Comparison of ENCODE assay signal across 11 mouse cellular contexts in genomic region chr4:46554295-46555069, GRCm38 (mm10). TPM values are rescaled to one million over a fixed set of nuclear protein-coding genes. Genes with fewer than 3 reads are reported as not detected.
DNase-seq lines count a peak whose midpoint lies in the region; ATAC-seq and TF ChIP-seq lines count a peak whose summit lies in the region.
"Had no signal": no experiment of that assay in that cellular context is flagged by ENCODE, and none has a peak within 500 bp of the region (broad histone marks: within the 10 kb centered on the region; RNA-seq: fewer than 3 reads in every experiment).

No protein-coding gene starts in this region.

- no peak overlapping the region for H3K4me2 ChIP-seq in heart, embryonic 12.5 days
- no peak overlapping the region for H3K4me2 ChIP-seq in liver, postnatal 0 days (ENCODE audit: low read depth, low read length)
- H3K4me2 ChIP-seq: embryonic facial prominence, embryonic 13.5 days; lung, embryonic 14.5 days had no signal

- DNase-seq in heart, adult 18-20 months: peak; percentile 30 to 59
- peak; percentile 55 for DNase-seq in liver, postnatal 0 days
- peak; percentile 61 to 62 for DNase-seq in spleen, adult 18-20 months
- no peak for DNase-seq in embryo, embryonic 10 days (ENCODE audit: low spot score)
- DNase-seq in adrenal gland, adult 8-10 months: no peak
- DNase-seq: gastrocnemius, postnatal 14 days had no signal

- peaks cover 8% of the 10 kb centered on the region; the same call in 1 of the 2 replicates for H3K27me3 ChIP-seq in heart, embryonic 12.5 days (replicated peaks)
- no peaks in the 10 kb centered on the region for H3K27me3 ChIP-seq in liver, postnatal 0 days (ENCODE audit: insufficient read depth, low read length)
- H3K27me3 ChIP-seq: embryonic facial prominence, embryonic 13.5 days had no signal

- no peak overlapping the region for H3K27ac ChIP-seq in heart, embryonic 12.5 days (ENCODE audit: poor library complexity, severe bottlenecking)
- peak overlapping the region; percentile 96 for H3K27ac ChIP-seq in bone marrow macrophage, adult 2 months (ENCODE audit: insufficient read depth, low read depth, low read length)
- peak overlapping the region; percentile 76 for H3K27ac ChIP-seq in liver, postnatal 0 days (ENCODE audit: low read depth)
- H3K27ac ChIP-seq: embryonic facial prominence, embryonic 13.5 days had no signal

- no peak for ATAC-seq in heart, embryonic 12.5 days (ENCODE audit: insufficient number of reproducible peaks, low FRiP score)
- ATAC-seq in liver, postnatal 0 days: peak; percentile 72
- ATAC-seq in CD4-positive, CD25-positive, alpha-beta regulatory T cell, adult 4 months: no peak

- TF ChIP-seq EP300 in liver, postnatal 0 days (IDR thresholded peaks at IDR 0.05; ENCODE audit: low read depth): no peak

- H3K36me3 ChIP-seq in heart, embryonic 12.5 days: no peaks in the 10 kb centered on the region
- H3K36me3 ChIP-seq in liver, postnatal 0 days (replicated peaks; ENCODE audit: insufficient read depth, low read length): no peaks in the 10 kb centered on the region; the same call in 1 of the 2 replicates
- H3K36me3 ChIP-seq: embryonic facial prominence, embryonic 13.5 days had no signal

- no peak overlapping the region for H3K9ac ChIP-seq in heart, embryonic 12.5 days
- no peak overlapping the region for H3K9ac ChIP-seq in liver, postnatal 0 days (replicated peaks)
- H3K9ac ChIP-seq: embryonic facial prominence, embryonic 13.5 days; lung, embryonic 14.5 days had no signal

- peaks cover 6% of the 10 kb centered on the region; the same call in 1 of the 2 replicates for H3K4me1 ChIP-seq in heart, embryonic 12.5 days (replicated peaks)
- H3K4me1 ChIP-seq in bone marrow macrophage, adult 2 months (ENCODE audit: control insufficient read depth, insufficient read depth, low read length): peaks cover 71% of the 10 kb centered on the region
- peaks cover 33% of the 10 kb centered on the region for H3K4me1 ChIP-seq in liver, postnatal 0 days (ENCODE audit: insufficient read depth)
- H3K4me1 ChIP-seq: embryonic facial prominence, embryonic 13.5 days had no signal

- no peaks in the 10 kb centered on the region; the same call in 1 of the 2 replicates for H3K9me3 ChIP-seq in heart, embryonic 12.5 days (replicated peaks)
- no peaks in the 10 kb centered on the region for H3K9me3 ChIP-seq in liver, postnatal 0 days (ENCODE audit: low read length)
- H3K9me3 ChIP-seq: embryonic facial prominence, embryonic 13.5 days had no signal

- WGBS in heart, embryonic 12.5 days: 72% methylated on average over 10 of the region's 10 CpGs
- 58% methylated on average over 10 of the region's 10 CpGs for WGBS in liver, postnatal 0 days (ENCODE audit: insufficient replicate concordance)

- no peak for TF ChIP-seq POLR2A in bone marrow macrophage, adult 2 months (IDR thresholded peaks at IDR 0.05; ENCODE audit: borderline replicate concordance, low read depth, low read length)

- H3K4me3 ChIP-seq in heart, embryonic 12.5 days: no peak overlapping the region
- H3K4me3 ChIP-seq in bone marrow macrophage, adult 2 months (ENCODE audit: insufficient read depth, low read length): no peak overlapping the region
- no peak overlapping the region for H3K4me3 ChIP-seq in liver, postnatal 0 days (ENCODE audit: low read depth, low read length)
- H3K4me3 ChIP-seq: embryonic facial prominence, embryonic 13.5 days had no signal

- TF ChIP-seq CTCF in bone marrow macrophage, adult 2 months (IDR thresholded peaks at IDR 0.05; ENCODE audit: low read depth, low read length): no peak
- TF ChIP-seq CTCF in liver, postnatal 0 days (IDR thresholded peaks at IDR 0.05; ENCODE audit: low read depth): no peak

RNA-seq across cellular contexts. Expression of gene Trim14, which starts 18.5 kb away (rescaled TPM):
- 1 to 10 TPM; 1.8 to 3.0 TPM for total RNA-seq in heart, adult 18-20 months (2021)
- polyA plus RNA-seq in heart, embryonic 12.5 days (2016; fragmentation: Nextera tagmentation; extraction: Ambion mirVana): 0.78 and 1.5 TPM in 2 replicates
- 41.5 and 58.1 TPM in 2 replicates for polyA plus RNA-seq in bone marrow macrophage, adult 2 months (2012; ENCODE audit: insufficient read depth, insufficient read length, missing spikeins)
- polyA plus RNA-seq in liver, postnatal 0 days (2015; fragmentation: Nextera tagmentation; extraction: Ambion mirVana): 14.1 and 16.2 TPM in 2 replicates
- 10 to 100 TPM; 33.2 to 35.8 TPM for polyA plus RNA-seq in CD4-positive, CD25-positive, alpha-beta regulatory T cell, adult 4 months (2017; shearing (Covaris generic))
- total RNA-seq in adrenal gland, adult 8-10 months (2022): 10 to 100 TPM in 2 of 4 experiments, 1 to 10 TPM in 2; 5.1 to 12.2 (median 8.2) TPM

RNA-seq across cellular contexts. Expression of gene Coro2a, which starts 47.5 kb away (rescaled TPM):
- total RNA-seq in heart, adult 18-20 months (2021): 1 to 10 TPM in 1 of 2 experiments, under 1 TPM in 1; 0.32 to 1.0 TPM
- 0.15 and 0.34 TPM in 2 replicates for polyA plus RNA-seq in heart, embryonic 12.5 days (2016; fragmentation: Nextera tagmentation; extraction: Ambion mirVana)
- polyA plus RNA-seq in bone marrow macrophage, adult 2 months (2012; ENCODE audit: insufficient read depth, insufficient read length, missing spikeins): 53.0 and 59.7 TPM in 2 replicates
- polyA plus RNA-seq in liver, postnatal 0 days (2015; fragmentation: Nextera tagmentation; extraction: Ambion mirVana): 1.7 and 2.2 TPM in 2 replicates
- 100 to 1,000 TPM; 104 to 110 TPM for polyA plus RNA-seq in CD4-positive, CD25-positive, alpha-beta regulatory T cell, adult 4 months (2017; shearing (Covaris generic))
- total RNA-seq in adrenal gland, adult 8-10 months (2022): 1 to 10 TPM; 2.7 to 6.3 (median 5.1) TPM

Comparison
In these comparisons a context has a peak if more than half of its experiments do, and no peak if none do; other contexts are left out.
1. DNase-seq: peak in heart, adult 18-20 months (2 of 2), liver, postnatal 0 days (single experiment) and spleen, adult 18-20 months (2 of 2); none in embryo, embryonic 10 days (single experiment) and adrenal gland, adult 8-10 months (single experiment).
2. RNA of gene Coro2a, which starts 47.5 kb away (polyA plus RNA-seq): 104 to 110 TPM in CD4-positive, CD25-positive, alpha-beta regulatory T cell, adult 4 months and 53.0 to 59.7 TPM in bone marrow macrophage, adult 2 months; 1.7 to 2.2 TPM in liver, postnatal 0 days and 0.15 to 0.34 TPM in heart, embryonic 12.5 days; every median in the first group is over 10 times any median in the second.